8 mouse cellular contexts compared by ENCODE assay signal in the genomic region with DNA sequence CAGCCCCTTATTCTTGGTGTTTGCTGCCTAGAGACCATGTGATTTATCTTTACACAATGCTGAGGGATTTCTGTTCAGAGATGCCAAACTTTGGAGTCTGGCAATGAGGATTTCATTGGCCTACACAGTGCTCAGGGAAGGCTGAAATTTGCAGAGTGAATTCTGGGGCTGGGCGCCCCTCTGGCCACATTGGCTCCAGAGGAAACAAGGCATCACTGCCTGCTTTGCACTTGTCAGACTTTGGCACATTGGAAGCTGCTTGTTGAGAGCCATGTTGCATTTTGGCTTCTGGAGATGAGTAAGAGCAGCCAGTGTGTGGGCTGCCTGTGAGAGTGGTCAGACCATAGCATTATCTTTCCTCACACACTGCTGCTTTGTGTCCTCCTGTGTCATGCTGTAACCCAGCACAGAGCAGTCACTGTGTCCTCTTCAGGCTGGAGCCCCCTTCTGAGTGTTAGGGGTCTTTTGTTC.
A peak's percentile ranks its signal among the peaks of the same experiment; 100 is the strongest.
DNase-seq lines count a peak whose midpoint lies in the region; ATAC-seq and TF ChIP-seq lines count a peak whose summit lies in the region.
"Had no signal": no experiment of that assay in that cellular context is flagged by ENCODE, and none has a peak within 500 bp of the region (broad histone marks: within the 10 kb centered on the region; RNA-seq: fewer than 3 reads in every experiment).

No protein-coding gene starts in this region.

- no peak overlapping the region for H3K9ac ChIP-seq in hindbrain, postnatal 0 days (replicated peaks; ENCODE audit: low read length)
- no peak overlapping the region for H3K9ac ChIP-seq in midbrain, embryonic 14.5 days (replicated peaks; ENCODE audit: low read length)
- H3K9ac ChIP-seq in kidney, embryonic 15.5 days = no peak overlapping the region
- H3K9ac ChIP-seq in kidney, embryonic 14.5 days (ENCODE audit: low read depth, low read length) = no peak overlapping the region

- peak; percentile 56 for DNase-seq in Muller cell, postnatal 12 days (ENCODE audit: inconsistent ontology term)
- peak; percentile 37 for DNase-seq in brain, embryonic 18.5 days (ENCODE audit: low read depth, low spot score)
- DNase-seq in hindbrain, postnatal 0 days (ENCODE audit: low spot score) = peak; percentile 75
- peak; percentile 30 for DNase-seq in midbrain, embryonic 14.5 days
- DNase-seq in urinary bladder, postnatal 10 days (ENCODE audit: low spot score) = no peak
- DNase-seq: lung, adult 18-20 months had no signal

- H3K27ac ChIP-seq in hindbrain, postnatal 0 days = peak overlapping the region; percentile 32
- 0 out of 2 replicates have a peak overlapping the region, but pooled peaks have one; percentile 37 for H3K27ac ChIP-seq in midbrain, embryonic 14.5 days (replicated peaks; ENCODE audit: low read depth, low read length)
- H3K27ac ChIP-seq in kidney, embryonic 15.5 days = no peak overlapping the region
- no peak overlapping the region for H3K27ac ChIP-seq in kidney, embryonic 14.5 days (ENCODE audit: low read depth, low read length)

- no peak overlapping the region for H3K4me2 ChIP-seq in hindbrain, postnatal 0 days (ENCODE audit: low read depth, low read length)
- H3K4me2 ChIP-seq in midbrain, embryonic 14.5 days (ENCODE audit: low read length) = no peak overlapping the region
- no peak overlapping the region for H3K4me2 ChIP-seq in kidney, embryonic 15.5 days
- H3K4me2 ChIP-seq in kidney, embryonic 14.5 days (replicated peaks; ENCODE audit: low read depth, low read length) = no peak overlapping the region

- TF ChIP-seq CTCF in hindbrain, postnatal 0 days (IDR thresholded peaks at IDR 0.05; ENCODE audit: low read depth) = no peak

- no peaks in the 10 kb centered on the region for H3K27me3 ChIP-seq in hindbrain, postnatal 0 days (ENCODE audit: insufficient read depth, low read length)
- H3K27me3 ChIP-seq in midbrain, embryonic 14.5 days (ENCODE audit: control insufficient read depth, insufficient read depth, low read length) = no peaks in the 10 kb centered on the region
- no peaks in the 10 kb centered on the region for H3K27me3 ChIP-seq in kidney, embryonic 15.5 days
- H3K27me3 ChIP-seq in kidney, embryonic 14.5 days (ENCODE audit: control insufficient read depth, insufficient read depth, low read length) = no peaks in the 10 kb centered on the region

- no peak overlapping the region for H3K4me3 ChIP-seq in hindbrain, postnatal 0 days (ENCODE audit: low read length)
- no peak overlapping the region for H3K4me3 ChIP-seq in midbrain, embryonic 14.5 days (replicated peaks; ENCODE audit: low read depth, low read length)
- H3K4me3 ChIP-seq in kidney, embryonic 15.5 days (replicated peaks) = no peak overlapping the region
- no peak overlapping the region for H3K4me3 ChIP-seq in kidney, embryonic 14.5 days (ENCODE audit: low read length)

- no peaks in the 10 kb centered on the region for H3K4me1 ChIP-seq in hindbrain, postnatal 0 days (ENCODE audit: insufficient read depth, low read length)
- no peaks in the 10 kb centered on the region for H3K4me1 ChIP-seq in midbrain, embryonic 14.5 days (ENCODE audit: control insufficient read depth, insufficient read depth, low read length)
- H3K4me1 ChIP-seq in kidney, embryonic 15.5 days = 0 out of 2 replicates have a peak, but pooled peaks cover 3% of the 10 kb centered on the region
- no peaks in the 10 kb centered on the region for H3K4me1 ChIP-seq in kidney, embryonic 14.5 days (ENCODE audit: control insufficient read depth, insufficient read depth, low read length)

- no peaks in the 10 kb centered on the region for H3K9me3 ChIP-seq in hindbrain, postnatal 0 days (ENCODE audit: low read length)
- no peaks in the 10 kb centered on the region for H3K9me3 ChIP-seq in midbrain, embryonic 14.5 days (ENCODE audit: control insufficient read depth, low read length)
- no peaks in the 10 kb centered on the region for H3K9me3 ChIP-seq in kidney, embryonic 15.5 days (replicated peaks)
- no peaks in the 10 kb centered on the region for H3K9me3 ChIP-seq in kidney, embryonic 14.5 days (ENCODE audit: control insufficient read depth, low read length)

- 67% methylated on average over 1 of the region's 1 CpGs for WGBS in hindbrain, postnatal 0 days
- 78% methylated on average over 1 of the region's 1 CpGs for WGBS in midbrain, embryonic 14.5 days
- 74% methylated on average over 1 of the region's 1 CpGs for WGBS in kidney, embryonic 15.5 days
- WGBS in kidney, embryonic 14.5 days = 88% methylated on average over 1 of the region's 1 CpGs

- ATAC-seq in hindbrain, postnatal 0 days = peak; percentile 98
- ATAC-seq in midbrain, embryonic 14.5 days (ENCODE audit: low FRiP score, low TSS enrichment) = no peak
- no peak for ATAC-seq in kidney, embryonic 15.5 days (replicated peaks; ENCODE audit: low FRiP score)
- no peak for ATAC-seq in kidney, embryonic 14.5 days (ENCODE audit: low FRiP score, low TSS enrichment)

- no peaks in the 10 kb centered on the region for H3K36me3 ChIP-seq in hindbrain, postnatal 0 days (ENCODE audit: insufficient read depth, low read length)
- no peaks in the 10 kb centered on the region for H3K36me3 ChIP-seq in midbrain, embryonic 14.5 days (ENCODE audit: control insufficient read depth, insufficient read depth, low read length)
- no peaks in the 10 kb centered on the region for H3K36me3 ChIP-seq in kidney, embryonic 15.5 days
- H3K36me3 ChIP-seq in kidney, embryonic 14.5 days (ENCODE audit: control insufficient read depth, insufficient read depth, low read length) = no peaks in the 10 kb centered on the region

Comparison
In these comparisons a context has a peak if more than half of its experiments do, and no peak if none do; other contexts are left out.
1. H3K27ac ChIP-seq: peak in hindbrain, postnatal 0 days (single experiment) and midbrain, embryonic 14.5 days (single experiment); none in kidney, embryonic 15.5 days (single experiment) and kidney, embryonic 14.5 days (single experiment).